Mouse (Mus musculus) lung, adult 18-20 months (tissue): Measurements from ENCODE around the gene Gm9736.
"Not testable (repeated sequence)": the region's sequence is repeated elsewhere in the genome, so short reads cannot be mapped to it uniquely, and the experiment has no call there.

Source experiments
- DNase-seq, 2 experiments: peaks; one replicate each; pipeline ENCODE4 v3.0.0; 2022; ENCODE audit warnings: mixed read lengths in 2 of 2

The Gm9736 gene

DNA sequence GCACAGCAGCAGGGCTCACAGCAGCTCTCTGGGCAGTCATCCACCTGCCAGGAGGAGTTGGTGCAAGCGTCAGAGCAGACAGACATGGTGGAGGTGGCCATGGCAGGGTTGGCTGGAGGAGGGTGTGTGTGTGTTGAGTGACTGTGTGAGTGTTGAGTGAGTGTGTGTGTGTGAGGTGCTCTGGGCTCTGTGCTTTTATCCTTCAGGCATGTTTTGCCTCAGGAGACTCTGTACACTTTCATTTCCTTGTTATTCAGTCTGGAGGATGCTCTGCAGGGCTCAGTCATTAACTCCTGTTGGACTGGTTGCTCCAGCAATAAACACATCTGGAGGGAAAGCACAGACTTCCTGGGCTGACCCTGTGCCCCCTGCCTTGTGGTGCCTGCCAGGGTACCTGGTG is at the start of gene Gm9736:
TSS of gene Gm9736 (minus strand) at position 101 of the 400 bp plus-strand sequence.
- DNase-seq, result not testable (repeated sequence)

DNA sequence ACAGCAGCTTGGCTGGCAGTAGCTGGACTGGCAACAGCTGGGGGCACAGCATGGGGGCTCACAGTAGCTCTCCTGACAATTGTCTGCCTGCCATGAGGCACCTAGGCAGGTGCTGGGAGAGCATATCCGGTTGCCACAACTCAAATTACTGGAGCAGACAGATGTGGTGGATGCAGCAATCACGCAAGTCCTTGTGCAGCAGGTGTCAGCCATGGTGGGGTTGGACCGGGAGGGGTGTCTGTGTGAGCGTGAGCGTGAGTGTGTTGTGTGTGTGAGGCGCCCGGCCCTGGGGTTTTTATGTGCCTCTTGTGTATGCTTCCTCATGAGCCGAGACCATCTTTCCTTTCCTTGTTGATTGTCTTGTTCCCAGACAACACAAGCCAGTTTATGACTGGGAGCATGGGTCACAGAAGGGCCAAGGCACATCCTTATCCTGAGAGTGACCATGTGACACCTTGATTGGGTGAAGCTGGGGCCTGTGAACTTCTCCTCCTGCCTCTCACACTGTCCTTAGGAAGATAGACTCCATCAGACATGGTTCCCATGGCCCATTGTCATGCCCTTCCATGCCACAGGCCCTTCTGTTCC is 47.9 kb upstream of the Gm9736 start, which contains the start of gene Gm19668:
TSS of gene Gm19668 (minus strand) at position 213 of the 588 bp plus-strand sequence.
- no peak for DNase-seq

DNA sequence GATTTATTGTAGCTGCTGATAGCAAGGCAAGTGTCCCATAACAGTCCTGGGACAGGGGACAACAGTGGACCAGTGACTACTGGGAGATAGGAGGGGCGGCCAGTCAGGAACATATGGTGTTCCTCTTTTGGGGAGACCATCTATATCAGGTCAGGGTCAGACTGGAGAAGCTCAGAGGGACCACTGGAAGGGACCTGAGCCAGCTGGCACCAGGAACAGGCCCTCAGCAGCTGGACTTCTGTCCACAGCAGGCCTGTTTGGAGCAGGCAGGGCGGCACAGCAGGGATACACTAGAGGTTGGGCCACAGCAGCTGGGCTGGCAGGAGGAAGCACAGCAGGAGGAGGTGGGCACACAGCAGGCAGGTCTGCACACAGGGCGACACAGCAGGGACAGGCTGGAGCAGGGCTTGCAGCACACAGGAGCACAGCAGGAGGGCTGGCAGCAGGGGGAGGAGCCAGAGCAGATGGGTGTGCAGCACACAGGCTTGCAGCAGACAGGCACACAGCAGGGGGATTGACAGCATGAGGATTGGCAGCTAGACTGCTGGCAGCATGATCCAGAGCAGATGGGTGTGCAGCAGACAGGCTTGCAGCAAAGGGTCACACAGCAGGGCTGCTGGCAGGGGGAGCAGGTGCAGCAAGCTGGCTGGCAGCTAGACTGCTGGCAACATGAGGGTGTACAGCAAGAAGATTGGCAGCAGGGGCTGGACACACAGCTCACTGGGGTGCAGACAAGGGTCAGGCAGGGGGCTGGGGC is 47.2 kb upstream of the Gm9736 start:
- not testable (repeated sequence) for DNase-seq

DNA sequence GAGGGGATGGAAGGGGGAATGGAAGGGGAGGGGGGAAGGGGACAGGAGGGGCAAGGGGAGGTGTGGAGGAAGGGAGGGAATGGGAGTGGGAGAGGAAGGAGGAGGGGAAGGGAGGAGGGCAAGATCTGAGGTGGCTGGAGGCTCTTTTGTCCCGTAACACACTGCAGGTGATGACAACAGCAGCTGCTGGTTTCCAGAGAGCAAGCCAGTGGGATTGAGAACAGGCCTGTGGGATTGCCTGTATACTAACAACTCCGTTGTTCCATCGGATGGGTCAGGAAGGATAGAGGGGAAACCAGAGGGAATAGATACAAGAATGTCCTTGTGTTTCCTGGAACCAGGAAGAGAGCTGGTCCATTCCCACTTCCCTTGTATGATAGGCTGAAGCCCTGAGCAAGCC is 46.5 kb upstream of the Gm9736 start:
- DNase-seq, result no peak

DNA sequence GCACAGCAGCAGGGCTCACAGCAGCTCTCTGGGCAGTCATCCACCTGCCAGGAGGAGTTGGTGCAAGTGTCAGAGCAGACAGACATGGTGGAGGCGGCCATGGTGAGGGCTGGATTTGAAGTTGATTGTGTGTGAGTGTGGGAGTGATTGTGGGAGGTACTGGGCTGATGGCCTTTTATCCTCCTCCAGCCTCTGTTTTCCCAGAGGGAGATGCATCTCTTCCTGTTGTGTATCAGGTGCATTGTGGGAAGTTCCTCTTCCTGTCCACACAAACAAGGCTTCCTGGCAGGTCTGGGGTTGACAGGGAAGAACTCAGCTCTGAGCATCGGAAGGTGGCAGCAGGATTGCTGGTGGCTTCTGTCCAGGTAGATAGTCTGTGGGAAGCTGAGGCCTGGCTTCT is 43.8 kb upstream of the Gm9736 start, which contains the start of gene Gm9639:
TSS of gene Gm9639 (minus strand) at position 101 of the 400 bp plus-strand sequence.
- DNase-seq, result no peak

DNA sequence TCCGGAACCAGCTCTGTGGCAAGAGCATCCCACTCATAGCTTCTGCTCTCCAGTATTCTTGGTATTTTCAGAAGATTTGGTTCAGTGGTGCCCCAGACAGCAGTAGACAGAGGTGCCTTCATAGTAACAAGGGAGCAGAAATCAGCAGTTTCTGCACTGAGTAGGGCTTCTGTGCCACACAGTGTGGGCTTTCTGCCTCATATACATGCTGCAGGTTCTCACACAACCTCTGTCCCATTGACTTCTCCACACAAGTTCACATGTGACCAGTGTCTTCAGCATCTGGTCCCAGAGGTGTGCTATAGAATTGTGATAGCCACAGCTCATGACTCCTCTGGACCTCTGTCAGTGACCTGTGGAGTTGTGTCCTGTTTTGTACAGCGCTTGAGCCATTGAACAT is 37.5 kb upstream of the Gm9736 start:
- DNase-seq, result no peak

DNA sequence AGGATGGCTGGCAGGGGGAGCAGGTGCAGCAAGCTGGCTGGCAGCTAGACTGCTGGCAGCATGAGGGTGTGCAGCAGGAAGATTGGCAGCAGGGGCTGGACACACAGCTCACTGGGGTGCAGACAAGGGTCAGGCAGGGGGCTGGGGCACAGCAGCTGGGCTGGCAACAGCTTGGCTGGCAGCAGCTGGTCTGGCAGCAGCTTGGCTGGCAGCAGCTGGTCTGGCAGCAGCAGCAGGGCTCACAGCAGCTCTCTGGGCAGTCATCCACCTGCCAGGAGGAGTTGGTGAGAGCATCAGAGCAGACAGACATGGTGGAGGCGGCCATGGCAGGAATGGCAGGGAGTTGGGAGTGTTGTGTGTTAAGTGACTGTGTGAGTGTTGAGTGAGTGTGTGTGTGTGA is 36.7 kb upstream of the Gm9736 start, which contains the start of gene Gm7137:
TSS of gene Gm7137 (minus strand) at position 325 of the 400 bp plus-strand sequence.
- not testable (repeated sequence) for DNase-seq

DNA sequence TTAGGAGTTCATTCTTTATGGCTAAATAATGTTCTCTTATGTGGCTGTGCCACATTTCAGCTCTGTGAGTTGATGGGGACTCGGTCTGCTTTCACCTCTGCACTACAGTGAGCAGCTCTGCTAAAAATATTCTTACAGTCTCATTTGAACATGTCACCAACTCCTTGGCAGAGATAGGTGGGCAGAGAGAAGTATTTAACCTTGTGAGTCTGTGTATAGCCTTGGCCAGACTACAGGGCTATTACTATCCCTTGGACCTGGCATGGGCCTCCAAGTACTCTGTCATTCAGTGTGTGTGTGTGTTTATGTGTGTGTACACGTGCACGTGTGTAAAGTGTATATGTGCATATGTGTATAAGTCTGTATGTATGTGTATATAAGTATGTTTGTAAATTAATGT is 32.2 kb upstream of the Gm9736 start:
- not testable (repeated sequence) for DNase-seq

DNA sequence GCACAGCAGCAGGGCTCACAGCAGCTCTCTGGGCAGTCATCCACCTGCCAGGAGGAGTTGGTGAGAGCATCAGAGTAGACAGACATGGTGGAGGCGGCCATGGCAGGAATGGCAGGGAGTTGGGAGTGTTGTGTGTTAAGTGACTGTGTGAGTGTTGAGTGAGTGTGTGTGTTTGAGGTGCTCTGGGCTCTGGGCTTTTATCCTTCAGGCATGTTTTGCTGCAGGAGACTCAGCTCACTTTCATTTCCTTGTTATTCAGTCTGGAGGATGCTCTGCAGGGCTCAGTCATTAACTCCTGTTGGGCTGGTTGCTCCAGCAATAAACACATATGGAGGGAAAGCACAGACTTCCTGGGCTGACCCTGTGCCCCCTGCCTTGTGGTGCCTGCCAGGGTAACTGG is 31.3 kb upstream of the Gm9736 start, which contains the start of gene Gm3250:
TSS of gene Gm3250 (minus strand) at position 101 of the 400 bp plus-strand sequence.
- DNase-seq, result not testable (repeated sequence)

DNA sequence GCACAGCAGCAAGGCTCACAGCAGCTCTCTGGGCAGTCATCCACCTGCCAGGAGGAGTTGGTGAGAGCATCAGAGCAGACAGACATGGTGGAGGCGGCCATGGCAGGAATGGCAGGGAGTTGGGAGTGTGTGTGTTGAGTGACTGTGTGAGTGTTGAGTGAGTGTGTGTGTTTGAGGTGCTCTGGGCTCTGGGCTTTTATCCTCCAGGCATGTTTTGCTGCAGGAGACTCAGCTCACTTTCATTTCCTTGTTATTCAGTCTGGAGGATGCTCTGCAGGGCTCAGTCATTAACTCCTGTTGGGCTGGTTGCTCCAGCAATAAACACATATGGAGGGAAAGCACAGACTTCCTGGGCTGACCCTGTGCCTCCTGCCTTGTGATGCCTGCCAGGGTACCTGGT is 25.7 kb upstream of the Gm9736 start, which contains the start of gene Gm7138:
TSS of gene Gm7138 (minus strand) at position 101 of the 400 bp plus-strand sequence.
- DNase-seq, result not testable (repeated sequence)

DNA sequence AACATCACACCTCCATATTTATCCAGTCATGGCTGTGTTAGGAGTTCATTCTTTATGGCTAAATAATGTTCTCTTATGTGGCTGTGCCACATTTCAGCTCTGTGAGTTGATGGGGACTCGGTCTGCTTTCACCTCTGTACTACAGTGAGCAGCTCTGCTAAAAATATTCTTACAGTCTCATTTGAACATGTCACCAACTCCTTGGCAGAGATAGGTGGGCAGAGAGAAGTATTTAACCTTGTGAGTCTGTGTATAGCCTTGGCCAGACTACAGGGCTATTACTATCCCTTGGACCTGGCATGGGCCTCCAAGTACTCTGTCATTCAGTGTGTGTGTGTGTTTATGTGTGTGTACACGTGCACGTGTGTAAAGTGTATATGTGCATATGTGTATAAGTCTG is 21.0 kb upstream of the Gm9736 start:
- not testable (repeated sequence) for DNase-seq

DNA sequence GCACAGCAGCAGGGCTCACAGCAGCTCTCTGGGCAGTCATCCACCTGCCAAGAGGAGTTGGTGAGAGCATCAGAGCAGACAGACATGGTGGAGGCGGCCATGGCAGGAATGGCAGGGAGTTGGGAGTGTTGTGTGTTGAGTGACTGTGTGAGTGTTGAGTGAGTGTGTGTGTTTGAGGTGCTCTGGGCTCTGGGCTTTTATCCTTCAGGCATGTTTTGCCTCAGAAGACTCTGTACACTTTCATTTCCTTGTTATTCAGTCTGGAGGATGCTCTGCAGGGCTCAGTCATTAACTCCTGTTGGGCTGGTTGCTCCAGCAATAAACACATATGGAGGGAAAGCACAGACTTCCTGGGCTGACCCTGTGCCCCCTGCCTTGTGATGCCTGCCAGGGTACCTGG is 20.1 kb upstream of the Gm9736 start, which contains the start of gene Gm3238:
TSS of gene Gm3238 (minus strand) at position 101 of the 400 bp plus-strand sequence.
- not testable (repeated sequence) for DNase-seq

DNA sequence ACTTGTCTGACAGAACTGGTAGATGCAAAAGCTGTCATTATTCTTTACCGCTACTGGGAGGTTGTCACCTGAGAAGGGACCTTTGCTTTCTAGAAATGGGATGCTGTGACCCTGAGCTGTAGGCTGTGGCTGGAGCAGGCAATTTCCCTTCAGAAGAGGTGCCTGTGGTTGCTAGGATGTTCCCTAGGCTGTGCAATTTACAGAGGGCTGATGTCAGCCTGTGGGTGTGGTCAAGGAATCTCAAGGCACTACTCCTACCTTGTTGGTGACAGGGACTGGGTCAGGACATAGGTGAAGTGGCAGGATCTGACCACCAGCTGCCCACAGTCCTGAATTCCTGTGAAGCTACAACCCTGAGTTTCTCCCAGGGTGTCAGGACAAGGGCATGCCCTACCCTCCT is 18.6 kb upstream of the Gm9736 start:
- no peak for DNase-seq

DNA sequence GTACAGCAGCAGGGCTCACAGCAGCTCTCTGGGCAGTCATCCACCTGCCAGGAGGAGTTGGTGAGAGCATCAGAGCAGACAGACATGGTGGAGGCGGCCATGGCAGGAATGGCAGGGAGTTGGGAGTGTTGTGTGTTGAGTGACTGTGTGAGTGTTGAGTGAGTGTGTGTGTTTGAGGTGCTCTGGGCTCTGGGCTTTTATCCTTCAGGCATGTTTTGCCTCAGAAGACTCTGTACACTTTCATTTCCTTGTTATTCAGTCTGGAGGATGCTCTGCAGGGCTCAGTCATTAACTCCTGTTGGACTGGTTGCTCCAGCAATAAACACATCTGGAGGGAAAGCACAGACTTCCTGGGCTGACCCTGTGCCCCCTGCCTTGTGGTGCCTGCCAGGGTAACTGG is 8.4 kb upstream of the Gm9736 start, which contains the start of gene Gm3233:
TSS of gene Gm3233 (minus strand) at position 101 of the 400 bp plus-strand sequence.
- DNase-seq, result not testable (repeated sequence)

DNA sequence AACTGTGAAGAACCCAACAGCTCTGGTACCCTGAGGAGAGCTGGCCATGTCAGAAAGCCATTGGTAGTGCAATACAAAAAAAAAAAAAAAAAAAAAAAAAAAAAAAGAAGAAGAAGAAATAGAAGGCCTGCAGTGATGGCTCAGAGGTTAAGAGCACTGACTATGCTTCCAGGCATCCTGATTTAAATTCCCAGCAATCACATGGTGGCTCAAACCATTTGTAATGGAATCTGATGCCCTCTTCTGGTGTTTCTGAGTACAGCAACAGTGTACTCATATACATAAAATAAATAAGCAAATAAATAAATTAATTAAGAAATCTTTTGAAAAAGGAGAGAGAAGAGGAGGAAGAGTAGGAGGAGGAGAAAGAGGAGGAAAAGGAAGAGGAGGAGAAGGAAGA is 2.3 kb upstream of the Gm9736 start:
- DNase-seq, result no peak

DNA sequence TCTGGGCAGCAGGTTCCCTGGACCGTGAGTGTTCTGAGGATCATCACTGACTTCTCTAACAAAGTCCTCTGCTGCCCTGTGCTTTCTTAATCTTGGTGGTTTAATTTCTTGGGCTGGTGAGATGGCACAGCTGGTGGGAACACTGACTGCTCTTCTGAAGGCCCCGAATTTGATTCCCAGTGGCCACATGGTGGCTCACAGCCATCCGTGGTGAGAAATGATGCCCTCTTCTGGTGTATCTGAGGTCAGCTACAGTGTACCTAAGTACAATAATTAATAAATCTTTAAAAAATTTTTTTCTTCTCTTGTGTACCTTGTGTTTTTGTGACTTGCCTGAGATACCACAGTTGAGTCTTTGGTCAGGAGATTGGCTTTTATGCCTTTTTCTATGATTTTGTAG is 1.2 kb upstream of the Gm9736 start:
- DNase-seq, result not testable (repeated sequence)

DNA sequence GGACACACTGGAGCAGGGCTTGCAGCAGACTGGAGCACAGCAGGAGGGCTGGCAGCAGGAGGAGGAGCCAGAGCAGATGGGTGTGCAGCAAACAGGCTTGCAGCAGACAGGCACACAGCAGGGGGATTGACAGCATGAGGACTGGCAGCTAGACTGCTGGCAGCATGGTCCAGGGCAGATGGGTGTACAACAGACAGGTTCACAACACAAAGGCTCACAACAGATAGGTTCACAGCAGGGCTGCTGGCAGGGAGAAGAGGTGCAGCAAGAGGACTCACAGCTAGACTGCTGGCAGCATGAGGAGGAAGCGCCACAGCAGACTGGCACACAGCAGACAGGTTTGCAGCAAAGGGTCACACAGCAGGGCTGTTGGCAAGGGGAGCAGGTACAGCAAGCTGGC is 468 bp downstream of the Gm9736 start:
- not testable (repeated sequence) for DNase-seq

DNA sequence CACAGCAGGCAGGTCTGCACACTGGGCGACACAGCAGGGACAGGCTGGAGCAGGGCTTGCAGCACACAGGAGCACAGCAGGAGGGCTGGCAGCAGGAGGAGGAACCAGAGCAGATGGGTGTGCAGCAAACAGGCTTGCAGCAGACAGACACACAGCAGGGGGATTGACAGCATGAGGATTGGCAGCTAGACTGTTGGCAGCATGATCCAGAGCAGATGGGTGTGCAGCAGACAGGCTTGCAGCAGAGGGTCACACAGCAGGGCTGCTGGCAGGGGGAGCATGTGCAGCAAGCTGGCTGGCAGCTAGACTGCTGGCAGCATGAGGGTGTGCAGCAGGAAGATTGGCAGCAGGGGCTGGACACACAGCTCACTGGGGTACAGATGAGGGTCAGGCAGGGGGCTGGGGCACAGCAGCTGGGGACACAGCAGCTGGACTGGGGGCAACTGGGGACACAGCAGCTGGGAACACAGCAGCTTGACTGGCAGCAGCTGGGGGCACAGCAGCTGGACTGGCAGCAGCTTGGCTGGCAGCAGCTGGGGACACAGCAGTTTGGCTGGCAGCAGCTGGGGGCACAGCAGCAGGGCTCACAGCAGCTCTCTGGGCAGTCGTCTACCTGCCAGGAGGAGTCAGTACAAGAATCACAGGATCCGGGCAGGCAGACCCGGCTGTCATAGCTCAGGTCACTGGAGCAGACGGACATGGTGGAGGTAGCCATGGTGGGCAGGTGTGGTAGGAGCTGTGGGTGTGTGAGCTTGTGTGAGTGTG is 9.0 kb downstream of the Gm9736 start, which contains the start of gene Gm18596:
TSS of gene Gm18596 (minus strand) at position 715 of the 765 bp plus-strand sequence.
- DNase-seq, result not testable (repeated sequence)

DNA sequence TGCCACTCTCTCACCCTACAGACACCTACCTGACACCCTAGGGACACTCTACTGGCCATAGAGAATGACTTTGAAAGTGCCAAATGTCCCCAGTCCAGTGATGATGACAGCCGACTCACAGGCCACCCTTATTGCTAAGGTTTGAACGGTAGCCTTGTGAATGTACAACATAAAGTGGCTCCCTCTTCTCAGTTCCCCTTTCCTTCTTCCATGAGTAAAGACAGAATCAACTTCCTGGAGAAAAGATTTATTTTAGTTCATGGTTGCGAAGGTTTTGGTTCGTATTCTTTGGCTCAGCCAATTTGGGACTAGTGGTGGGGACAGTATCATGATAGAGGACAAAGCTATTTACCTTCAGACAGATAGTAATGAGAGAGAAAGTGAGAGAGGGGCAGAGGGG is 12.2 kb downstream of the Gm9736 start:
- no peak for DNase-seq

DNA sequence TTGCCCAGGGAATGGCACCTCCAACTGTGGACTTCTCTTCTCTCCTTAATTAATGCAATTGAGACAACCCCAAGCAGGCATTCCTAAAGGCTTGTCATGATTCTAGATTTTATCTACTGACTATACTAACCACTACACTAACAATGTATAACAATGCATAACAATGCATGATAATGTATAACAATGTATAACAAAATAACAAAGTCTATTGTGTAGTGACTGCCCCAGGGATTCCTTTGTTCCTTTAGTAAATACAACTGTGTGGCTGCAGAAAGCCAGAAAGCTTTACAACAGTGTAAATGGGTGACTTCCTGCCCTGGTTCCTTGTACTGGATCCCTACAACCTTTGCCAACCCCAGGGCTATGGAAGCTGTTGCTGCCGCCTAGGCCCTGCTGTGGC is 15.2 kb downstream of the Gm9736 start:
- DNase-seq, result no peak

DNA sequence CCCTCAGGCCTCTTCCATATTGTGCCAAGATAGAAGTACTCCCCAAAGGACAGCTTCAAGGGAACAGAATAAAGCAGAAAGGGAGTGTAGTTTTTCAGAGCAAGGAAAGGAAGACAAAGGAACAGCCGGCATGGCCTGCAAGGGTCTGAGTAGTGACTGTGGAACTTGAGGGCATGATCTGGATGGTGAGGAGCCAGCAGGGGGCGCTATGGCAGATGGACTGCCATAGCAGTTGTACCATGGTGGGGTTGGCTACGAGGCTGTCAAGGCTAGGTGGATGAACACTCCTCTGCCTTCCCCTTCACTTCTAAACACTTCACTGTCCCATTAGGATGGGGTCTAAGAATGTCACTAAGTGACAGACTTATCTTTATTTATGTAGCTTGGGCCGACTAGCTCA is 21.9 kb downstream of the Gm9736 start:
- no peak for DNase-seq

DNA sequence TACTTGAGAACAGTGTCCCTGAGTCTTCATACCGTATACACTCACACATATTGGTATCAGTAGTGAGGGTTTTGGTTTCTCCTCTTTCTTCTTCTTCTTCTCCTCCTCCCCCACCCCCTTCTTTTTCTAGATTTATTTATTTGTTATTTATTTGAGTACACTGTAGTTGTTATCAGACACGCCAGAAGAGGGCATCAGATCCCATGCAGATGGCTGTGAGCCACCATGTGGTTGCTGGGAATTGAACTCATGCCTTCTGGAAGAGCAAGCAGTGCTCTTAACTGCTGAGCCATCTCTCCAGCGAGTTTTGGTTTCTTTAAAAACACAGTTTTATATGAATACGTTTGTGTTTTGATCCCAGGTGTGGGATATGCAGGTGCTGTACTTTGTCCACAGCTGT is 22.9 kb downstream of the Gm9736 start:
- no peak for DNase-seq

DNA sequence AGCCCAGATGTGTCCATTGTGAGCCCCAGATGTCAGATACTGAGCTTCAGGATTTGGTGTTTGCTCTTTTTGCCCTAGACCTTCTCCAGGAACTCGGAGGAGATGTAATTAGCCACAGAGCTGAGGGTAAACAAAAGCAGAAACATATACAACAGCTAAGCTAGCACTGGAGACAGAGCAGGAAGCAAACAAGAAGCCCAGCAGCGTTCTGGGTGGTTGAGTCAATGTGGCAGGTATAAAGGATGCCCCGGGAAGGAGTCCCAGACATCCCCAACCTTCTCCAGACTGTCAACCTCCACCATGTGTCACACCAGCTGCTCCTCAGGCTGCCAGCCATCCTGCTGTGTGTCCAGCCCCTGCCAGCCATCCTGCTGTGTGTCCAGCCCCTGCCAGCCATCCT is 25.0 kb downstream of the Gm9736 start, which contains the start of gene Gm10100:
TSS of gene Gm10100 (plus strand) at position 301 of the 400 bp plus-strand sequence.
- DNase-seq, result no peak
